In the genomic region with DNA sequence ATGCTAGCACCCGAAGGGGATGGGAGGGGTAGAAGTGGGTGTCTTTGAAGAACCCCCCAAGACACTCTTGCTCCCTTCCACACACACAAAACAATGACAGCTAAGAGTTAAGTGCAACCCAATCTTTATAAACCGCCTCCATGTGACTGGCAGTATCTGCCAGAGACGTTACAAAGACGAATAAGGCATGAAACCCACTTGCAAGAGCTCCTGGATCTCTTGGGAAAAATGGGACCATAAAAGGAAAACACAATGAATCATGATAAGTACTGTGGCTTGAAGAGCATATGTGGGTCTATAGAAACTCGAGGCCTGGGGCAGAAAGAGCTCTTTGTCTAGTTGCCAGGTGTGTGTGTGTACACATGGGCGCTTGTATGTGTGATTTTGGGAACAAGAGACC, we compare ENCODE assay signal across 17 mouse cellular contexts.
DNase-seq lines count a peak whose midpoint lies in the region.
"Had no signal": no experiment of that assay in that cellular context is flagged by ENCODE, and none has a peak within 500 bp of the region (broad histone marks: within the 10 kb centered on the region; RNA-seq: fewer than 3 reads in every experiment).

No protein-coding gene starts in this region.

- peak; percentile 30 for DNase-seq in heart, adult 11 months
- no peak for DNase-seq in heart, postnatal 25 days (ENCODE audit: low spot score)
- peak; percentile 19 for DNase-seq in MN1 (ENCODE audit: low spot score)
- DNase-seq in mesoderm, embryonic 11.5 days (ENCODE audit: low read depth, low spot score), result peak; percentile 41
- DNase-seq in cerebellum, adult 9-11 months, result no peak
- DNase-seq in frontal cortex, postnatal 10 days (ENCODE audit: low spot score in 2 of 2), result no peak
- no peak for DNase-seq in right cerebral cortex, postnatal 14 days
- DNase-seq: adrenal gland, adult 8-10 months; adrenal gland, postnatal 14 days; adrenal gland, postnatal 36 days; cerebellum, adult 11-12 months; cerebellum, adult 2 months; cerebellum, adult 9-10 months; cerebellum, postnatal 14 days; cerebellum, postnatal 36 days; embryo, embryonic 11 days; forebrain, postnatal 0 days had no signal

- intact Hi-C loops in heart, postnatal 25 days (cut with DNase I), result no loop called here

Comparison
In these comparisons a context has a peak if more than half of its experiments do, and no peak if none do; other contexts are left out.
1. DNase-seq: peak in heart, adult 11 months (single experiment), MN1 (single experiment) and mesoderm, embryonic 11.5 days (single experiment); none in heart, postnatal 25 days (single experiment), cerebellum, adult 9-11 months (single experiment), frontal cortex, postnatal 10 days (0 of 2) and right cerebral cortex, postnatal 14 days (single experiment).